Mouse (Mus musculus) midbrain, embryonic 16.5 days (tissue): ENCODE measurements around the gene Gm45716. TPM values are rescaled to one million over a fixed set of nuclear protein-coding genes. Genes with fewer than 3 reads are reported as not detected.
"Not testable (repeated sequence)": the region's sequence is repeated elsewhere in the genome, so short reads cannot be mapped to it uniquely, and the experiment has no call there.

Experiments used
- ATAC-seq: fragments of 200-750 bp; cut with Nextera tagmentation; 2 replicates; pipeline ENCODE4 v1.8.0; 2017; ENCODE audit warnings: moderate TSS enrichment
- H3K27ac ChIP-seq: fragments of 300-500 bp; sonication (generic); 2 replicates; pipeline ENCODE4 v1.5.1; 2014; ENCODE audit warnings: mild to moderate bottlenecking, low read length, mixed read lengths
- H3K27me3 ChIP-seq: fragments of 300-500 bp; sonication (generic); 2 replicates; pipeline ENCODE4 v1.6.1; 2014; ENCODE audit warnings: low read depth, low read length, mixed read lengths; ENCODE audit not compliant: control insufficient read depth, insufficient read depth
- H3K36me3 ChIP-seq: fragments of 300-500 bp; sonication (generic); 2 replicates; pipeline ENCODE4 v1.6.1; 2014; ENCODE audit warnings: mild to moderate bottlenecking, low read length, moderate library complexity, mixed read lengths; ENCODE audit not compliant: control insufficient read depth, insufficient read depth
- H3K4me1 ChIP-seq: fragments of 300-500 bp; sonication (generic); 2 replicates; pipeline ENCODE4 v1.6.1; 2014; ENCODE audit warnings: mild to moderate bottlenecking, low read length, mixed read lengths; ENCODE audit not compliant: control insufficient read depth, insufficient read depth
- H3K4me2 ChIP-seq: fragments of 300-500 bp; sonication (generic); 2 replicates; pipeline ENCODE4 v1.6.1; 2014; ENCODE audit warnings: mild to moderate bottlenecking, low read length, mixed read lengths
- H3K4me3 ChIP-seq: fragments of 300-500 bp; sonication (generic); 2 replicates; pipeline ENCODE4 v1.5.1; 2014; ENCODE audit warnings: low read depth, mild to moderate bottlenecking, low read length, moderate library complexity, mixed read lengths
- H3K9ac ChIP-seq: fragments of 300-500 bp; sonication (generic); 2 replicates; pipeline ENCODE4 v1.6.1; 2014; ENCODE audit warnings: low read depth, low read length, mixed read lengths
- H3K9me3 ChIP-seq: fragments of 300-500 bp; sonication (generic); replicated peaks from 2 replicates; pipeline ENCODE4 v1.6.1; 2014; ENCODE audit warnings: mild to moderate bottlenecking, low read length, mixed read lengths; ENCODE audit not compliant: control insufficient read depth, poor library complexity, severe bottlenecking
- WGBS: fragments of 180-500 bp; shearing (Covaris S2); extraction: QIAGEN DNeasy Blood & Tissue Kit; methylation state at CpG from one replicate; pipeline ENCODE4 v1.1.7; 2014; 5-methylcytosine and 5-hydroxymethylcytosine counted together
- polyA plus RNA-seq: library from polyadenylated mRNA; unstranded; fragments of >200 nt; fragmentation: Nextera tagmentation; extraction: Ambion mirVana; gene quantifications from 2 replicates; pipeline ENCODE4 v1.2.1, GENCODE M21; 2015

Gm45716 gene
- polyA plus RNA-seq, 1 experiment from 2014 or later: 23.2 TPM

DNA sequence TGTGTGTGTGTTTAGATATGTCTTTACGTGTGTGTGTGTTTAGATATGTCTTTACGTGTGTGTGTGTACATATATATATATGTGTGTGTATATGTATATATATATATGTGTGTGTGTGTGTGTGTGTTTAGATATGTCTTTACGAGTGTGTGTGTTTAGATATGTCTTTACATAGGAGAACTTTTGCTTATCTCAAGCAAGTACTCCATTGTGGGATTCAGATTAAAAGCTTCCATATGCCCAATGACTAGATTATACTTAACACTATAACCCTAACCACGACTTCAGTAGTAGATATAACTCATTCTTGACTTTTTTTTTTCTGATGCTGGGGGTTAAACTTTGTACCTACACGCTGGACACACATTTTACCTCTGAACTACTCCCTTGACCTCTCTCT, 92.6 kb downstream of the Gm45716 start:
- 94% methylated on average over 5 of the region's 5 CpGs for WGBS
- no peaks in the 10 kb centered on the region for H3K9me3 ChIP-seq
- H3K4me2 ChIP-seq: no peak overlapping the region
- H3K4me1 ChIP-seq: no peaks in the 10 kb centered on the region
- no peaks in the 10 kb centered on the region for H3K27me3 ChIP-seq
- H3K4me3 ChIP-seq: no peak overlapping the region
- no peak overlapping the region for H3K9ac ChIP-seq
- ATAC-seq: no peak
- H3K27ac ChIP-seq: no peak overlapping the region
- peaks cover 3% of the 10 kb centered on the region; the same call in 1 of the 2 replicates for H3K36me3 ChIP-seq

DNA sequence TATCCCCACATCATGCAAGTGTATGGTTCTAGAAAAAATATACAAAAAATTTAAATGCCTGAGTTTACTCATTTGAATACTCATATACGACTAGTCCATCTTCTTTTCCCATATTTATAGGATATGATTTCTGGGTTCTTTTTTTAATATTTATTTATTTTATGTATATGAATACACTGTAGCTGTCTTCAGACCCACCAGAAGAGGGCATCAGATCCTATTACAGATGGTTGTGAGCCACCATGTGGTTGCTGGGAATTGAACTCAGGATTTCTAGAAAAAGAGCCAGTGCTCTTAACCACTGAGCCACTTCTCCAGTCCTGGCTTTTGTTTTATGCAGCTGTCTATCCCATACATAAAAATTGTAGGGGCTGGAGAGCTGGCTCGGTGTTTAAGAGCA, 94.5 kb downstream of the Gm45716 start:
- 88% methylated on average over 2 of the region's 2 CpGs for WGBS
- H3K4me2 ChIP-seq, H3K4me1 ChIP-seq, H3K27me3 ChIP-seq, ATAC-seq, H3K9ac ChIP-seq, H3K4me3 ChIP-seq, H3K36me3 ChIP-seq, H3K9me3 ChIP-seq, H3K27ac ChIP-seq: not testable (repeated sequence)

DNA sequence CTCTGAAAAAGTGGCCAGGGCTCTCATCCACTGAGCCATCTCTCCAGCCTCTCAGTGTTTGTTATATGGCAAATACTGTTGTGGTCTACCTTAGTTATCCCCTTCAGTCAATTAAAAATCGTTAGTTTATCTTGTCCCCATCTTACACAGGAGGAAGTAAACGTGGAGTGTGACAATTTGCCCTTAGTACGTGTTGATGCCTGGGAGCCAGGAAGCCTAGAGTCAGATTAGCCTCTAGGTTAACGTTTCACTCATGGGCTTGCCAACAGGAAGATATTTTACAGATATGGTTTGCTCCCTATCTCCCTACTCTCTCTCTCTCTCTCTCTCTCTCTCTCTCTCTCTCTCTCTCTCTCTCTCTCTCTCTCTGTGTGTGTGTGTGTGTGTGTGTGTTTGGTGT, 95.7 kb downstream of the Gm45716 start:
- no peak for ATAC-seq
- WGBS: 79% methylated on average over 4 of the region's 4 CpGs
- no peaks in the 10 kb centered on the region for H3K4me1 ChIP-seq
- no peak overlapping the region for H3K27ac ChIP-seq
- H3K9ac ChIP-seq: no peak overlapping the region
- H3K27me3 ChIP-seq: no peaks in the 10 kb centered on the region
- no peaks in the 10 kb centered on the region for H3K36me3 ChIP-seq
- H3K4me3 ChIP-seq: no peak overlapping the region
- H3K9me3 ChIP-seq: no peaks in the 10 kb centered on the region
- no peak overlapping the region for H3K4me2 ChIP-seq

DNA sequence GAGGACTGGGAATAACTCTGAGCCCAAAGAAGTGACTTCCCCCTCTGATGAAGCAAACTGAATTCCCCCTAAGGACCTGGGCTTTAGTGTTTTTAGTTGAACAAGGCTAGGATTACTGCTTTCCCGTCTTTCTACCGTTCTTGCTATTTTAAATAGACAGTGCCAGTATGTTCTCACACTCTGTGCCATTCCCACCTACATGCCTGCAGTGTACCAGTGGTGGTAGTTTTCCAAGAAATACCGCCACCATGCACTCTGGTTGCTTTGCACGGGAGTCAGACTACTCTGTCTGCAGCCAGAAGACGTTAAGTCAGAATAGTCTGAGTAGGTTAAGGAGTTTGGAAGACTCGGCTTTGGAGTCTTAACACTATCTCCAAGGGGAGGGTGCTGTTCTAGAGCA, 96.1 kb downstream of the Gm45716 start:
- Histone ChIP-seq H3K4me1 (no peaks in the 10 kb centered on the region), H3K9ac (no peak overlapping the region), H3K27ac (no peak overlapping the region), H3K36me3 (no peaks in the 10 kb centered on the region), H3K4me2 (no peak overlapping the region), H3K9me3 (no peaks in the 10 kb centered on the region), H3K4me3 (no peak overlapping the region), H3K27me3 (no peaks in the 10 kb centered on the region)
- no peak for ATAC-seq
- WGBS: 82% methylated on average over 6 of the region's 6 CpGs

DNA sequence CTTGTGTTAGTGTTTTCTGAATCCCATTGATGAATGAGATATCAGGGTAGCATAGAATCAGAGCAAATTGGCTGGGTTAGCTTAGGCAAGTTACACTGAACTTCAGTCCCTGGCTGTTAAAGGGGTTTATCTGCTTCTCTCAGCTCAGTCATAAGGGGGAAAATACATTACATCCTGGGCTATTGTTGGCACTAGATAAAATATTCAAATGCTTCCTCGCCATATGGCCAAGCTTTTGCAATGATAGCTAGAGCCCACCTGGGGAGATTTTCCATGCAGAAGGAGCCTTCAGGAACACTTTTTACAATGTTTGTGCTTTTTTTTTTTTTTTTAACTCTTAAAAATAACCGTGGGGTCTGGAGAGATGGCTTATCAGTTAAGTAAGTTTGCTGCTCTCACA, 96.6 kb downstream of the Gm45716 start:
- H3K4me3 ChIP-seq: no peak overlapping the region
- no peaks in the 10 kb centered on the region for H3K36me3 ChIP-seq
- H3K9ac ChIP-seq: no peak overlapping the region
- no peaks in the 10 kb centered on the region for H3K9me3 ChIP-seq
- no peak overlapping the region for H3K27ac ChIP-seq
- 63% methylated on average over 2 of the region's 2 CpGs for WGBS
- no peaks in the 10 kb centered on the region for H3K27me3 ChIP-seq
- H3K4me1 ChIP-seq: no peaks in the 10 kb centered on the region
- H3K4me2 ChIP-seq: no peak overlapping the region
- ATAC-seq: no peak

DNA sequence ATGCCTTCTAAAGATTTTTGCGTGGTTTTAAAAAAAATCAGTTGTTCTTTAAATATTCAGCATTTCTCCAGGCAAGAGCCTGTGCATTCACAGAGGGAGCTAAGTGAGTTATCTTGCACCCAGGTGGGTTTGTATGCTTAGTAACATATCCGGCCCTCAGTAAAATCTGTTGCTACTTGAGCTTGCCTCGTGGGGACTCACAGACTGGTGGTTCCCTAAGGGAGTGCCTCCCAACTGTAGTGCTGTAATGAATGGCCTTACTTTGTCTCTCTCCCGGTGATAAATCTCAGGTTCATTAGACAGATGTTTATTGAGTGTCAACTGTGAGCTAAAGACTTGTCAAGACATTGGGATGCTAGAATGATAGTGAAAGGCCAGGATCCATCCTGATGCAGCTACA, 97.1 kb downstream of the Gm45716 start:
- Histone ChIP-seq H3K4me2 (no peak overlapping the region), H3K4me3 (no peak overlapping the region), H3K9ac (no peak overlapping the region), H3K4me1 (no peaks in the 10 kb centered on the region), H3K9me3 (no peaks in the 10 kb centered on the region), H3K36me3 (no peaks in the 10 kb centered on the region), H3K27ac (no peak overlapping the region), H3K27me3 (no peaks in the 10 kb centered on the region)
- ATAC-seq: no peak
- 70% methylated on average over 4 of the region's 4 CpGs for WGBS

DNA sequence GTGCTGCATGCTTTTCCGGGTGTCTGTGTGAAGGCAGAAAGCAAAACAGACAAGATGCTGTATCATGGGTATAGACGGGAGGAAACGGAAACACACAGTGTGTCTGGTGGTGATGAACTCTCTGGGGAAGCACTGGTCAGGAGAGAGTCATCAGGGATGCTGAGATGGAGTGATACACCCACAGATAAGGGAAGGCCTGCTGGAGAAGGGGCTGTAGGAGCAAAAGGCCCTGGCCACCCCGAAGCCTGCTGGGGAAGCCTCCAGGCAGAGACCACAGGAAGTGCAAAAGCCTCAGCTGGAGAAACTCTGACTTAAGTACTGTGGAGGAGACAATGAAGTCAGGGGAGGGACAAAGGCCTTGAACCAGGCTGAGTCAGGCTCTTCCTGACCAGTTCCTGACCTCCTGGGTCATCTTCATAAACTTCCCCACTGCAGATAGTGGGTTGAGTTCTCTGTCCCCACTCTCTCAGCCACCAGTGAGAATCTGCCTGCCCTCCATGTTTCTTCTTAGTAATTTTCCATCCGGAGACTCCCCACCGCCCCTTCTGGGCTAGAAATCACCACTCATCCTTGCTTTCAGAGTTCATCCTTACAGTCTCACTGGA, 99.2 kb downstream of the Gm45716 start:
- Histone ChIP-seq H3K9me3 (no peaks in the 10 kb centered on the region), H3K27ac (no peak overlapping the region), H3K4me2 (no peak overlapping the region), H3K36me3 (no peaks in the 10 kb centered on the region), H3K4me1 (no peaks in the 10 kb centered on the region), H3K27me3 (no peaks in the 10 kb centered on the region), H3K4me3 (no peak overlapping the region), H3K9ac (no peak overlapping the region)
- WGBS: 92% methylated on average over 6 of the region's 6 CpGs
- ATAC-seq: no peak

DNA sequence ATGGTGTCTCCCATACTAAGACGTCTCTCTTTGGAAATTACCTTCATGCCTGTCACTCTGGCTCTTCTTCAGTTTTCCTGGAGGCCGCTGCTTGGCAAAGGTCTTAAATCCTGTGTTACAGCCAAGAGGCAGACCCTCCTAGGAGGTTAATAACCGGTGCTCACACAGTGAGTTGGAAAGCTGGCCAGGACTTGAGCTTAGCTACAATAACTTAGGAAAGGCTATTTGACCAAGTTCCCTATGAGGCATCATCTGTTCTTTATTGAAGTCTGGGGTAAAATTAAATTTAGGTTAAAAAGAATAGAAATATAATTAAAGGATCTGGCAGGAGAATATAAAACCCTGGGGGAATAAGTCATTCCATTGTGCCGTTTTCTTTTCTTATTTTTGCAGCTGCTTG, 103.7 kb downstream of the Gm45716 start:
- no peak overlapping the region for H3K4me2 ChIP-seq
- H3K36me3 ChIP-seq: no peaks in the 10 kb centered on the region
- H3K27ac ChIP-seq: no peak overlapping the region
- 40% methylated on average over 4 of the region's 4 CpGs for WGBS
- no peaks in the 10 kb centered on the region for H3K9me3 ChIP-seq
- no peak for ATAC-seq
- H3K4me3 ChIP-seq: no peak overlapping the region
- H3K27me3 ChIP-seq: no peaks in the 10 kb centered on the region
- H3K4me1 ChIP-seq: no peaks in the 10 kb centered on the region
- no peak overlapping the region for H3K9ac ChIP-seq

DNA sequence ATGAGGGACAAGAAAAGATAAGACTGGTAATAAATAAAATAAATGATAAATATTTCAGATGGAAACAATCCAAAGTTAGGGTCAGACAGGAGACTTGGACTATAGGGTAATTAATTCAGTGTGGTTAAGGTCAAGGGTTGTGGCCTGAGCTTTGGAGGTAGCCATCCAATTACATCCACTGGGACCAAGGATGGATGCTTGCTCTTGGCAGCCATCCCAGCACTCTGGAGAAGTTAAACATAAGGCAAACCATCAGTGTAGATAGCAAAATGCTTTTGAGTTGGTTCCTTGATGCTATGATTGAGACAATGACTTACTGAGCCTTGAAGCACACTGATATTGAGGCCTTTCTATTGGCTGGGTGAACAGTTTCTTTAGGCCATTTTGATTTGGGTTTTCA, 105.3 kb downstream of the Gm45716 start:
- H3K36me3 ChIP-seq: no peaks in the 10 kb centered on the region
- H3K9ac ChIP-seq: no peak overlapping the region
- H3K27ac ChIP-seq: no peak overlapping the region
- no peak overlapping the region for H3K4me2 ChIP-seq
- H3K4me3 ChIP-seq: no peak overlapping the region
- ATAC-seq: no peak
- H3K9me3 ChIP-seq: no peaks in the 10 kb centered on the region
- H3K27me3 ChIP-seq: no peaks in the 10 kb centered on the region
- no peaks in the 10 kb centered on the region for H3K4me1 ChIP-seq
